Mouse (Mus musculus) kidney, embryonic 14.5 days (tissue): Measurements from ENCODE around the gene Grifin. TPM values are rescaled to one million over a fixed set of nuclear protein-coding genes. Genes with fewer than 3 reads are reported as not detected.

ENCODE experiments used
- ATAC-seq: fragments of 200-750 bp; cut with Nextera tagmentation; 2 replicates; pipeline ENCODE4 v1.8.0; 2017; ENCODE audit warnings: moderate number of reproducible peaks, mild to moderate bottlenecking, moderate TSS enrichment, moderate library complexity; ENCODE audit not compliant: low FRiP score, low TSS enrichment
- H3K27ac ChIP-seq: fragments of 300-500 bp; sonication (generic); 2 replicates; pipeline ENCODE4 v1.5.1; 2014; ENCODE audit warnings: low read depth, mild to moderate bottlenecking, low read length, moderate library complexity, mixed read lengths
- H3K27me3 ChIP-seq: fragments of 300-500 bp; sonication (generic); 2 replicates; pipeline ENCODE4 v1.6.1; 2014; ENCODE audit warnings: mild to moderate bottlenecking, low read length; ENCODE audit not compliant: control insufficient read depth, insufficient read depth
- H3K36me3 ChIP-seq: fragments of 300-500 bp; sonication (generic); 2 replicates; pipeline ENCODE4 v1.6.1; 2014; ENCODE audit warnings: low read length, mixed read lengths; ENCODE audit not compliant: control insufficient read depth, insufficient read depth
- H3K4me1 ChIP-seq: fragments of 300-500 bp; sonication (generic); 2 replicates; pipeline ENCODE4 v1.6.1; 2014; ENCODE audit warnings: low read length, mixed read lengths; ENCODE audit not compliant: control insufficient read depth, insufficient read depth
- H3K4me2 ChIP-seq: fragments of 300-500 bp; sonication (generic); replicated peaks from 2 replicates; pipeline ENCODE4 v1.6.1; 2014; ENCODE audit warnings: low read depth, mild to moderate bottlenecking, low read length
- H3K4me3 ChIP-seq: fragments of 300-500 bp; sonication (generic); 2 replicates; pipeline ENCODE4 v1.5.1; 2014; ENCODE audit warnings: mild to moderate bottlenecking, low read length
- H3K9ac ChIP-seq: fragments of 300-500 bp; sonication (generic); 2 replicates; pipeline ENCODE4 v1.6.1; 2014; ENCODE audit warnings: low read depth, mild to moderate bottlenecking, low read length, moderate library complexity
- H3K9me3 ChIP-seq: fragments of 300-500 bp; sonication (generic); 2 replicates; pipeline ENCODE4 v1.6.1; 2016; ENCODE audit warnings: low read length; ENCODE audit not compliant: control insufficient read depth
- WGBS: fragments of 180-500 bp; shearing (Covaris S2); extraction: QIAGEN DNeasy Blood & Tissue Kit; methylation state at CpG from one replicate; pipeline ENCODE4 v1.1.7; 2014; 5-methylcytosine and 5-hydroxymethylcytosine counted together
- polyA plus RNA-seq: library from polyadenylated mRNA; unstranded; fragments of >200 nt; fragmentation: Nextera tagmentation; extraction: Ambion mirVana; gene quantifications from 2 replicates; pipeline ENCODE4 v1.2.1, GENCODE M21; 2014

Grifin gene
- polyA plus RNA-seq, 1 experiment from 2014 or later, result not detected

DNA sequence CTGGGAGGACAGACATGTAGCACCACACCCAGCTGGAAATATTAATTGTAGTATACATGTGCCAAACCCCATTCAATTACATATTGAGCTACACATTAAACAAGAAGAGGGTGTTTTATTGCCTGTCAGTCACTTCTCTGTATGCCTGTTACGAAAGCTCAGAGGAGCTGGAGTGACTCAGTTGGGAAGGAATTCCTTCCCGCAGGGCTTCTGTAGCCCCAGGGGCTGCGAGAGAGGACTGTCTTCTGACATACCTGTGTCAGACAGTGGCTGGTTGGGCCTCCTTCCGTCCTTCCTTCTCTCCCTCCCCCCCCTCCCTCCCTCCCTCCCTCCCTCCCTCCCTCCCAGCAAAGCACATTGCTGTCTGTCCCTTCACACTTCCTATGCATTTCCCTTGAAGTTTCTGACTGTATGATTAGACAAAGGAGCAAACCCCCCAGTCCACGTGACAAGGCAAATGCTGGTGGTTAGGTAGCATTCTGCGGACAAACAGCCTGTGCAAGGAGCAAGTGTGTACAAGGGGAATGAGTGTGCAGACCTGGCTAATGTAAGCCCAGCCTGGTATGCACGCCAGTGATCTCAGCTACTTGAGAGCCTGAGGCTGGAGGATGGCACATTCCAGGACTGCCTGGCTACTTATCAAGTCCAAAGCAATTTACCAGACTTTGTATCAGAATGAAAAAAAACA is 49.9 kb downstream of the Grifin start:
- ATAC-seq, result no peak
- Histone ChIP-seq H3K4me2 (no peak overlapping the region), H3K4me3 (no peak overlapping the region), H3K36me3 (no peaks in the 10 kb centered on the region), H3K9ac (no peak overlapping the region), H3K27me3 (no peaks in the 10 kb centered on the region), H3K27ac (no peak overlapping the region), H3K4me1 (peaks cover 18% of the 10 kb centered on the region), H3K9me3 (no peaks in the 10 kb centered on the region)
- WGBS, result 52% methylated on average over 7 of the region's 7 CpGs

DNA sequence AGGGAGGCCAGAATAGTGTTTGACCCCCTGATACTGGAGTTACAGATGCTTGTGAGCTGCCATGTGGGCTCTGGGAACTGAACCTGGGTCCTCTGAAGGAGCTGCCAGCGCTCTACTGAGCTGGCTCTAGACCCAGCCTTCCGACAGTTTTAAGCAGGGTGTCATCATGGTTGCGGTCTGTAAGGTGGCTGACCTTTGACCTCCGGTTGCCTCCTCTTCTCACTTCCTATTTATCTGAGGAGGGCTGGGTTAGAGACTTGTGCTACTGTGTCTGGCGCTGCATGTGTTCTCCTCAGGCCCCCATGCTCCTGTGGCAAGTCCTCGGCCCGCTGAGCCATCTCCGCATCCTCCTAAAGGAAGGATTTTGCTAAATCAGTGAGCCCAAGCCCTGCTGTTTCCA is 51.0 kb downstream of the Grifin start:
- no peak overlapping the region for H3K9ac ChIP-seq
- no peak for ATAC-seq
- no peaks in the 10 kb centered on the region for H3K27me3 ChIP-seq
- H3K27ac ChIP-seq, result no peak overlapping the region
- WGBS, result 64% methylated on average over 8 of the region's 8 CpGs
- peaks cover 28% of the 10 kb centered on the region for H3K4me1 ChIP-seq
- no peaks in the 10 kb centered on the region for H3K9me3 ChIP-seq
- H3K36me3 ChIP-seq, result no peaks in the 10 kb centered on the region
- H3K4me3 ChIP-seq, result no peak overlapping the region
- no peak overlapping the region for H3K4me2 ChIP-seq

Other genes starting within 250 kb of the Grifin start
- gene Mad1l1, start 243.5 kb downstream of the Grifin start, polyA plus RNA-seq, result 37.0 and 47.4 TPM in 2 replicates
- gene Nudt1, start 243.4 kb downstream of the Grifin start, polyA plus RNA-seq, result 53.7 and 61.4 TPM in 2 replicates
- gene Mrm2, start 233.2 kb downstream of the Grifin start, polyA plus RNA-seq, result 19.5 and 22.0 TPM in 2 replicates
- 10.5 and 12.9 TPM in 2 replicates for gene Snx8, start 175.8 kb downstream of the Grifin start, polyA plus RNA-seq
- 139 and 188 TPM in 2 replicates for gene Eif3b, start 145.7 kb downstream of the Grifin start, polyA plus RNA-seq
- gene Gm4869, start 119.4 kb downstream of the Grifin start, polyA plus RNA-seq, result not detected in 2 replicates
- gene Chst12, start 59.5 kb downstream of the Grifin start, polyA plus RNA-seq, result 13.3 and 17.5 TPM in 2 replicates
- 32.2 and 39.0 TPM in 2 replicates for gene Lfng, start 42.2 kb upstream of the Grifin start, polyA plus RNA-seq
- gene Ttyh3, start 84.0 kb upstream of the Grifin start, polyA plus RNA-seq, result 40.0 and 48.5 TPM in 2 replicates
- gene Iqce, start 137.3 kb upstream of the Grifin start, polyA plus RNA-seq, result 19.4 and 26.8 TPM in 2 replicates
- 12.0 and 14.6 TPM in 2 replicates for gene Brat1, start 139.9 kb upstream of the Grifin start, polyA plus RNA-seq
- 1.1 and 1.5 TPM in 2 replicates for gene Amz1, start 159.1 kb upstream of the Grifin start, polyA plus RNA-seq